Mouse (Mus musculus): Measurements from ENCODE around the gene Prkce. TPM values are rescaled to one million over a fixed set of nuclear protein-coding genes. Genes with fewer than 3 reads are reported as not detected.
A peak's percentile ranks its signal among the peaks of the same experiment; 100 is the strongest.
"Not testable (repeated sequence)": the region's sequence is repeated elsewhere in the genome, so short reads cannot be mapped to it uniquely, and the experiment has no call there.

Gene Prkce
- polyA plus RNA-seq, 1 experiment from 2014 or later, result 48.0 TPM

GRCm38 (mm10) chr17:86465865-86466264 lies 298.3 kb downstream of the Prkce start:
- no peaks in the 10 kb centered on the region for H3K36me3 ChIP-seq
- no peak overlapping the region for H3K4me3 ChIP-seq (replicated peaks)
- WGBS, result 47% methylated on average over 13 of the region's 13 CpGs
- no peak for ATAC-seq (ENCODE audit: low FRiP score)
- no peaks in the 10 kb centered on the region for H3K9me3 ChIP-seq (replicated peaks)
- 0 out of 2 replicates have a peak overlapping the region, but pooled peaks have one; percentile 64 for H3K27ac ChIP-seq (replicated peaks)
- H3K27me3 ChIP-seq (replicated peaks), result no peaks in the 10 kb centered on the region
- peaks cover 35% of the 10 kb centered on the region for H3K4me1 ChIP-seq
- H3K9ac ChIP-seq (replicated peaks), result no peak overlapping the region
- H3K4me2 ChIP-seq, result no peak overlapping the region

DNA sequence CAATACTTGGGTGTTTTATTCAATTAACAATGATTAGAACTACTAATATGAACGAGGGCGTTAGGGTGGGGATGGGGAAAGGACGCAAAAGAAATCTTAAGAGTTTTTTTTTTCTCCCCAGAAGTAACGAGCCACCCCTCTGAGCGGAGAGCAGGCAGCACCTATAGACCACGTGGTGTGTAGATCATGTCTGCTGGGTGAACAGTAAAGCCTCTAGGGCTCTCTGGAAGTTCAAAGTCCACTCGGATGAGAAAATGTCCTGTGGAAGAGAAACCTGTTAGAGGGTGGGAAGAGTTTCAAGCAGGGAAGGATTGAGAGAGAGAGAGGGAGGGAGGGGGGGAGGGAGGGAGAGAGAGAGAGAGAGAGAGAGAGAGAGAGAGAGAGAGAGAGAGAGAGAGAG lies 298.8 kb downstream of the Prkce start:
- Histone ChIP-seq H3K27ac (replicated peaks) (no peak overlapping the region), H3K4me3 (replicated peaks) (no peak overlapping the region), H3K9me3 (replicated peaks) (no peaks in the 10 kb centered on the region), H3K36me3 (no peaks in the 10 kb centered on the region), H3K9ac (replicated peaks) (no peak overlapping the region), H3K27me3 (replicated peaks) (no peaks in the 10 kb centered on the region), H3K4me1 (peaks cover 35% of the 10 kb centered on the region), H3K4me2 (no peak overlapping the region)
- ATAC-seq (ENCODE audit: low FRiP score), result no peak
- WGBS, result 68% methylated on average over 7 of the region's 7 CpGs

GRCm38 (mm10) chr17:86466871-86467270 lies 299.3 kb downstream of the Prkce start:
- no peak for ATAC-seq (ENCODE audit: low FRiP score)
- WGBS, result 62% methylated on average over 7 of the region's 7 CpGs
- H3K4me1 ChIP-seq, result peaks cover 35% of the 10 kb centered on the region
- no peak overlapping the region for H3K27ac ChIP-seq (replicated peaks)
- no peaks in the 10 kb centered on the region for H3K27me3 ChIP-seq (replicated peaks)
- no peak overlapping the region for H3K4me2 ChIP-seq
- no peaks in the 10 kb centered on the region for H3K36me3 ChIP-seq
- H3K4me3 ChIP-seq (replicated peaks), result no peak overlapping the region
- no peak overlapping the region for H3K9ac ChIP-seq (replicated peaks)
- no peaks in the 10 kb centered on the region for H3K9me3 ChIP-seq (replicated peaks)

DNA sequence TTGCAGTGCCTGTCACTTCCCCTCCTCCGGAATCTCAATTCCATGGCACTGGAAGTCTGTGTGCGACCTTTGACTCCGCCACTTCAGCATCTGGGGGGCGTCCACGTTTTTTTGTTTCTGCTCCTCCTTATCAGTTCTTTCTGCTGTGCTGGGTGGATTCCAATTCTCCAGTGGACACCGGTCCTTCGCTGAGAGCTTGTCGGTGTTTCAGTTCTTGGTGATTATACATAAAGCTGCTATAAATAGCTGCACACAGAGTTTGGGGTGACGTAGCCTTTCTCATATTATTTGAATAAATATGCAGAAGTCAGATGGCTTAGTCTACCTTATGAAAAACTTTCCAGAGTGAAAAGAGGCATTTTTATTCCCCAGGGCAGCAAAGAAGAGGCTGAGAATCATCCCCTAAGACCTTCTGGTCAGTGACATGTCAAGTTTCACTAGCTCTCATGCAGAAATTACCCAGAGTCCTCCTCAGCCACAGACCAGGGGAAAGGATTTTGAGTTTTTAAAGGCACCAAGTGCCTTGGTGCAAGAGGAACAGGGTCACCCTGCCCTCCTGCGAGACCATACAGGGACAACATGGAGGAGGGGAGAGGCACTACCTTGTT lies 299.8 kb downstream of the Prkce start:
- H3K9me3 ChIP-seq (replicated peaks), result no peaks in the 10 kb centered on the region
- no peak overlapping the region for H3K4me3 ChIP-seq (replicated peaks)
- 64% methylated on average over 10 of the region's 10 CpGs for WGBS
- H3K4me1 ChIP-seq, result peaks cover 35% of the 10 kb centered on the region
- no peak for ATAC-seq (ENCODE audit: low FRiP score)
- H3K36me3 ChIP-seq, result no peaks in the 10 kb centered on the region
- no peak overlapping the region for H3K27ac ChIP-seq (replicated peaks)
- H3K27me3 ChIP-seq (replicated peaks), result no peaks in the 10 kb centered on the region
- no peak overlapping the region for H3K9ac ChIP-seq (replicated peaks)
- no peak overlapping the region for H3K4me2 ChIP-seq

GRCm38 (mm10) chr17:86467967-86468366 lies 300.4 kb downstream of the Prkce start:
- Histone ChIP-seq H3K4me2 (no peak overlapping the region), H3K9ac (replicated peaks) (no peak overlapping the region), H3K27ac (replicated peaks) (no peak overlapping the region), H3K36me3 (no peaks in the 10 kb centered on the region), H3K27me3 (replicated peaks) (no peaks in the 10 kb centered on the region), H3K4me3 (replicated peaks) (no peak overlapping the region), H3K9me3 (replicated peaks) (no peaks in the 10 kb centered on the region), H3K4me1 (peaks cover 35% of the 10 kb centered on the region)
- no peak for ATAC-seq (ENCODE audit: low FRiP score)
- WGBS, result 81% methylated on average over 5 of the region's 5 CpGs

DNA sequence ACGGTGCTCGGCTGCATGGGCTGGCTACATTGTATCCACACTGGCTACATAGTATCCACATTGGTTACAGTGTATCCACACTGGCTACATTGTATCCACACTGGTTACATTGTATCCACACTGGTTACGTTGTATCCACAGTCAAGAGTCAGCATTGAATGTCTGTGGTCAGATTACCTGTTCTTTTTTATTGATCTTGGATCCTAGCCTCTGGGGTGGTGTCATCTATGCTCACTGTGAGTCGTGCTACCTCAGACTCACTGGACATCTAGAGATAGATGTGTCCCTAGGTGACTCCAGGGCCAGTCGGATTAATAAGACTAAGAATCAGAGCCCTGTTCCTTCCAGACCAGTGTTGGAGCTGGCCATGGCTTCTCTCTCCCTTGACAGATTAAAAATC lies 302.6 kb downstream of the Prkce start:
- H3K9me3 ChIP-seq (replicated peaks), result no peaks in the 10 kb centered on the region
- no peak overlapping the region for H3K27ac ChIP-seq (replicated peaks)
- 87% methylated on average over 5 of the region's 5 CpGs for WGBS
- no peaks in the 10 kb centered on the region for H3K27me3 ChIP-seq (replicated peaks)
- H3K4me2 ChIP-seq, result no peak overlapping the region
- peaks cover 26% of the 10 kb centered on the region for H3K4me1 ChIP-seq
- no peaks in the 10 kb centered on the region for H3K36me3 ChIP-seq
- ATAC-seq (ENCODE audit: low FRiP score), result no peak
- H3K4me3 ChIP-seq (replicated peaks), result no peak overlapping the region
- no peak overlapping the region for H3K9ac ChIP-seq (replicated peaks)

DNA sequence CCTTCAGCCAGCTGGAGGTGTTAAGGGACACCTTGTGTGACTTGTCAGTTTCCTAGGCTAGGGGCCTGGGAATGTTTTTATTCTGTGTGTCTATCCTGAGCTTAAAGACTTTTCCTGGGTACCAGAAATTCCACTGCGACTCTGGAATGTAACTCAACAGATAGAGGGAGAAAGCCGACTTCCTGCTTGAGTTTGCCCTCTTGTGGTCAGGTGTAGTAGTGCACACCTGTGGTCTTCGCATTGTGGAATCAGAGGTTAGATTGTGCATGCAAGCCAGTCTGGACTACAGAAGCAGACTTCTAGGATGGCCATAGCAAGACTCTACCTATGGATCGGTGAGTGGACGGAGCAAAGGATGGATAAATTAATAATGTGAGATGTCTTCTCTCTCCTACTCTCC lies 304.1 kb downstream of the Prkce start:
- H3K4me2 ChIP-seq, result no peak overlapping the region
- no peak overlapping the region for H3K27ac ChIP-seq (replicated peaks)
- H3K36me3 ChIP-seq, result no peaks in the 10 kb centered on the region
- WGBS, result 39% methylated on average over 5 of the region's 5 CpGs
- no peaks in the 10 kb centered on the region for H3K27me3 ChIP-seq (replicated peaks)
- no peak for ATAC-seq (ENCODE audit: low FRiP score)
- H3K9me3 ChIP-seq (replicated peaks), result no peaks in the 10 kb centered on the region
- H3K4me3 ChIP-seq (replicated peaks), result no peak overlapping the region
- H3K9ac ChIP-seq (replicated peaks), result no peak overlapping the region
- peaks cover 16% of the 10 kb centered on the region for H3K4me1 ChIP-seq

GRCm38 (mm10) chr17:86476674-86477073 lies 309.1 kb downstream of the Prkce start:
- no peak overlapping the region for H3K4me3 ChIP-seq (replicated peaks)
- no peak overlapping the region for H3K27ac ChIP-seq (replicated peaks)
- ATAC-seq (ENCODE audit: low FRiP score), result no peak
- no peaks in the 10 kb centered on the region for H3K9me3 ChIP-seq (replicated peaks)
- no peak overlapping the region for H3K4me2 ChIP-seq
- H3K9ac ChIP-seq (replicated peaks), result no peak overlapping the region
- H3K27me3 ChIP-seq (replicated peaks), result no peaks in the 10 kb centered on the region
- 0 out of 2 replicates have a peak, but pooled peaks cover 2% of the 10 kb centered on the region for H3K36me3 ChIP-seq
- no peaks in the 10 kb centered on the region for H3K4me1 ChIP-seq
- WGBS, result 88% methylated on average over 10 of the region's 10 CpGs

- H3K36me3 ChIP-seq; H3K9ac ChIP-seq (replicated peaks); ATAC-seq (ENCODE audit: low FRiP score); H3K4me3 ChIP-seq (replicated peaks); H3K27me3 ChIP-seq (replicated peaks); H3K4me2 ChIP-seq; H3K9me3 ChIP-seq (replicated peaks); H3K27ac ChIP-seq (replicated peaks); H3K4me1 ChIP-seq: not testable (repeated sequence)
Observed at GRCm38 (mm10) chr17:86477401-86477800, 309.8 kb downstream of the Prkce start.

DNA sequence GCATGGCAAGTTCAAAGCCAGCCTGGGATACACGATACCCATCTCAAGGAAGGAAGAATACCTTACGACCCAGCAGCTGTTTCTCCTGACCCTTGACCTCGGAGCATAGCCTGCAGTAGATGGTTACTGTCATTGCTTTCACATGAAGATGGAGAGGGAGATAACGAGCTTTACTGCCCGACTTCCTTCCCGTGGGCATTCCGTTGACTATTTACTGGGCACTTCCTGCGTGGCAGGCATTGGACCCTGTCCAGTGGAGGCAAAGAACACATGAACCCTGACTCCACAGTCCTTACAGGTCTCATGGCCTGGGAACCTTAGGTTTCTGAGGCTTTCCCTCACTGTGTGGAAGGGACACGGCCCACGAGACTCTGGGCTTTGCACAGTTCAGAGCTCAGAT lies 311.8 kb downstream of the Prkce start:
- Histone ChIP-seq H3K9me3 (replicated peaks) (no peaks in the 10 kb centered on the region), H3K4me2 (no peak overlapping the region), H3K4me1 (0 out of 2 replicates have a peak, but pooled peaks cover under 1% of the 10 kb centered on the region), H3K27me3 (replicated peaks) (no peaks in the 10 kb centered on the region), H3K27ac (replicated peaks) (no peak overlapping the region), H3K36me3 (0 out of 2 replicates have a peak, but pooled peaks cover 2% of the 10 kb centered on the region), H3K4me3 (replicated peaks) (no peak overlapping the region), H3K9ac (replicated peaks) (no peak overlapping the region)
- no peak for ATAC-seq (ENCODE audit: low FRiP score)
- WGBS, result 85% methylated on average over 10 of the region's 10 CpGs

- ATAC-seq (ENCODE audit: low FRiP score), result no peak
- Histone ChIP-seq H3K9ac (replicated peaks) (no peak overlapping the region), H3K36me3 (0 out of 2 replicates have a peak, but pooled peaks cover 2% of the 10 kb centered on the region), H3K27ac (replicated peaks) (no peak overlapping the region), H3K9me3 (replicated peaks) (no peaks in the 10 kb centered on the region), H3K4me2 (no peak overlapping the region), H3K4me3 (replicated peaks) (no peak overlapping the region), H3K4me1 (0 out of 2 replicates have a peak, but pooled peaks cover 3% of the 10 kb centered on the region), H3K27me3 (replicated peaks) (no peaks in the 10 kb centered on the region)
- WGBS, result 89% methylated on average over 10 of the region's 10 CpGs
Observed at GRCm38 (mm10) chr17:86482675-86483074, 315.1 kb downstream of the Prkce start.

DNA sequence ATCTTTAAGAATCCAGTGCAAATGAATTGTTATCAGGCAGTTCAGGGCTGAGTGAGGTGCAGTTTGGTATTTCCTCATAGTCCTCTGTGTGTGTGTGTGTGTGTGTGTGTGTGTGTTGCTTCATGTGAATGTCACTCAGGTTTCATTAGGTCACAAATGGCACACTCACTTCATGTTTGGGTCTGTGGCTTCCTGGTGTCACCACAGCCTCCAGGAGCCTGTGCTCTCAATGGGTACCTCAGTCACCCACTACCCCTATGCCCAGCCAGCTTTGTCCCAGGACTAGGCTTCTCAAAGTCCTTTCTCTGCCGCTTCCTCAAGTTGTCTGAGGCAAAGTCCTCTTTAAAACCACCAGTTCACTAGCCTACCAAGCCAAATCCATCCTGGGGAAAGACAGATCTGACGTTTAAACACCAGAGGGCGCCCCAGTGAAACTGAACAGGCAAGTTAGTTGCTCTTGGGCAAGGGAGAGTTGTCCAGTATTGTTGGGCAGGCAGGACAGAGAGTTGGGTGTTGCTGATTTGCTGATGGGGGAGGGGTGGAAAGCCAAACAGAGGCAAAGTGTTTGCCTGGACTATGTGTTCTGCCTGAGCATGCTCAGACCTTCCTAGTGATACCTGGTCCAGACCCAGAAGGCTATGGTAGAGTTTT lies 316.6 kb downstream of the Prkce start:
- Histone ChIP-seq H3K36me3 (no peaks in the 10 kb centered on the region), H3K27me3 (replicated peaks) (no peaks in the 10 kb centered on the region), H3K4me1 (0 out of 2 replicates have a peak, but pooled peaks cover 3% of the 10 kb centered on the region), H3K27ac (replicated peaks) (no peak overlapping the region), H3K4me2 (no peak overlapping the region), H3K4me3 (replicated peaks) (no peak overlapping the region), H3K9me3 (replicated peaks) (no peaks in the 10 kb centered on the region), H3K9ac (replicated peaks) (no peak overlapping the region)
- WGBS, result 12% methylated on average over 3 of the region's 3 CpGs
- peak; percentile 45; the same call in 1 of the 2 replicates for ATAC-seq (ENCODE audit: low FRiP score)
